Mouse (Mus musculus) embryo, embryonic 11 days (tissue): Measurements from ENCODE around the gene Dgkh.

ENCODE experiments used
- DNase-seq: peaks from one replicate; pipeline ENCODE4 v3.0.0-alpha.2; 2015

The Dgkh gene

DNA sequence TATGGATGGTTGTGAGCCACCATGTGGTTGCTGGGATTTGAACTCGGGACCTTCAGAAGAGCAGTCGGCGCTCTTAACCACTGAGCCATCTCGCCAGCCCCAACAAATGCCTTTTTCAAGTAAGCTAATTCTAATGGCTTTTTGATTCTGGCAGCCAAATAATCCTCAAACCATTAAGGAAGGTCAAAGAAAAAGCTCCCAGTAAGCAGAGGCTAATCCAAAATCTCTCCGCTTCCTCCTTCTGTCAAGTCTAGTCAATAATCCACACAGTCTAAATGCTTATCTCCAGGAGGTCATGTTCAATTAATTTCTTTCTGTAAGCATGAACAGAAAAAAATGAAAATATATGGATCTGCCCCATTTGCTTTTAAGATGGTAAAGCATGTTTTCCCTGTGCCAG lies 197.9 kb downstream of the Dgkh start:
- no peak for DNase-seq

DNA sequence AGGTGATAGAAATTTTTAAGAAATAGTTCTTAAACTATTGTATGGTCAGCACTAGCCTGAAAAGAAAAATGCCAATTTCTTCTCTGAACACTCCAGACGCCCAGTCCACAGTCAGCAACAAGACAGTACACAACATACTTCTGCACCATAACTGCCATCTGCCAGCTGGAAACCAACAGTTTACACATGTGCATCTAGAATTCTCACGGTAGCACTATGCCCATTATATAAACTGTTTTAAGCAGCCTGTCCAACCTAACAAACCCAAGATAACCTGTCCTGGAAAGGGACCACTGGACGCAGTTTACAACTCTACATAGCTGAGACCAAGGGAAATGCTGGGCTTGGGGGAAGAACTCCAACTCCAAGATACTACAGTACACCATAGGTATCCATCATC lies 198.9 kb downstream of the Dgkh start:
- DNase-seq = no peak

DNA sequence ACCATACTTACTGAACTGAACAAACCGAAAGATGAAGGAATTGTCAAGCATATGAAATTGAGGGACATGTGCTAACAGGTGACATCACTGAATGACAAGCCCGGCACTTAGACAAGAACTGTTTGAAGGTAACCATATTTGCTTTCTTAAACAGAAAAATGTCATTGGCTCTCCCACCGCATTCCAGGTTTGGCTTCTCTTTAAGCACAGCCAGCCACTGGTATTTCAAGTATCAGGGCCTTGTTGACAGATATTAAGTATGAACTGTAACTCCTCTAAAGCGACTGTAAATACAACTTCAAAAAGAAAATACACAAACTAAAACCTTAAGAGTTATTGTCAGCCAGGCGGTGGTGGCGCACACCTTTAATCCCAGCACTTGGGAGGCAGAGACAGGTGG lies 200.2 kb downstream of the Dgkh start:
- no peak for DNase-seq

DNA sequence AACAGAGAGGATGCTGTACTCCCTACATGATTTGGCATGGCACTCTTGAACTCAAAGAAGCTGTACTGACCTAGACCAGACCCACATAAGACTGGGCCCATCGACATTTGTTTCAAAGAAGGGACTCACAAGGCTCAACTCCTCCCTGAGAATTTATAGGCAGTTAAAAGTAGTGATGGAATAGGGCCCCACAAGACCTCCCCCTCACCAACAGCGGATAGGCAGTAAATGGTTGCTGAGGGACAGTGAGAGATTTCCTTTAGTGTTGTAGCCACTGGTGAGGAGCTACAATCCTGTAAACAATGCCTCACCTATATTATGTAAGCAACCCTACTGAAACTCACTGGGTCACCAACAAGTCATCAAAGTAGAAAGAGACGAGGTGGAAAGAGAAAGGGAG lies 202.3 kb downstream of the Dgkh start:
- DNase-seq = no peak

DNA sequence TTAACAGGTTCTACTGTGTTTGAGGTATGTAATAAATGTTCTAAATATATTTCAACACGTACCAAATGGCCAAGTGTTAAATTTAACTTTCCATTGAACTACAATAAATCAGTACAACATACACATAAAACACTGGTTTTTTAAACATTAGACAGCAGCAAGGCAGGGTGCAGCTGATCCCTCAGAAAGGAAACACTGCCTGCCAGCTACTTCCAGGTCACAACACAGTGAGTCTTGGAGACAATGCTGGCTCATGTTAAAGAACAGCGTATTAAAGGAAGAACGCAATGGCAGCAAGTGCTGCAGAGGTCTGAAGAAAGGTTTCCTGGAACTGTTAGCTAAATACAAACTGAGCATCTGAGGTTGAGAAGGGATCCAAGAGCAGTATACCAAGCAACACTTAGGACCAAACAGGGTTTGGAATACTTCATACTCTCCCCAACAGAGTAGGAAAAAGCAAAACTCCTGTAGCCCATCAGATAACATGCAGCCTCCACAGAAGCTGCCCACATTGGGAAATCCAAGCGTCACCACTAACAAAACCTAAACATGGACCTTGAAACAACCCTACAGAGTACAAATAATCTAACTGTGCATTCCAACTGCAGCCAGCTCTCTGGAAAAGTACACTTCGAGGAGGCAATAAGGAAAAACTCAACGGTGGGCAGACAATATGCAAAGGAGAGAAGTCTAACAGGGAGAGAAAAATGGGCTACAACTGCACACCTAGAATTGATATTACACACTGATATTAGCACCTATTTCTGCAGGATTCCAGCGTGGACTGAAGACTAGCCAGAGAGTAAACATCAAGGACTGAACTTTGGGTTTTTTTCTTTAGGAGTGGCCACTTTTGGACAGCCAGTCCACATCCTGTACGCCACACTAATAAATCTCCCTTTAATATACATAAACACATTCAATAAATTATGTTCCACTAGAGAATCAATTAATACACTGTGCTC lies 203.8 kb downstream of the Dgkh start:
- no peak for DNase-seq

DNA sequence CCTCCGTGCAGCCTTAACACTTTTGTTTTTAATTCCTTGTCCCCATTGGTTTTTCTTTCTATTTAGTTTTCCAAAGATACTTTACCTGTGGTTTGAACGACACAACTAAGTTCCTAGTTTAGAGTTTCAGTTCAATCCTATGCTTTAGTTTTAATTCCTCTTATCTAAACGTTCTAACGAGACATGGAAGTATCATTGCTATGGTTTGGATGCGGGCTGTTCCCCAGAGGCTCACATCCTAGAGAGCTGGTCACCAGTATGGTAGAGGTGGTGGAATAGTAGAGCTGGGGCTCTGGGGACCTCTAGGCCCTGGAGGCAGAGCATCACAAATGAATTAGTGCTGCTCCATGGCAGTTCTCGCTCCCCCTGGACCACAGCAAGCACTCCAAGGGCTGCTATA lies 205.7 kb downstream of the Dgkh start:
- DNase-seq = no peak

DNA sequence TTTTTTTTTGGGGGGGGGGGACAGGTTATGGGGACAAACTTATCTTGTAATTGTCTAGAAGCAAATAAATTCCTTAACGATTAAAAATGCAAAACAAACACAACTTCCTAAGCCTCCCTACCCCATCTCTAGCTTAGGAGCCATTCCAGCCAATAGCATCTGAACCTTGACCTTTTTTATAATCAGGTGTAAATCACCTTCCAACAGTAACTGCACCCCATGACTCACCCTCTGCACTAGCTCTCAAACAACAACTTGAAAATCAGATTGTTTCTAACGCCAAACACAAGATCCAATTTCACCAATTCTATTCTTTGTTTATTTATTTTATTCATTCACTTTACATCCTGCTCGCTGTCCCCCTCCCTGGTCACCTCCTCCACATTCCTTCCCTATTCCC lies 206.1 kb downstream of the Dgkh start:
- no peak for DNase-seq

DNA sequence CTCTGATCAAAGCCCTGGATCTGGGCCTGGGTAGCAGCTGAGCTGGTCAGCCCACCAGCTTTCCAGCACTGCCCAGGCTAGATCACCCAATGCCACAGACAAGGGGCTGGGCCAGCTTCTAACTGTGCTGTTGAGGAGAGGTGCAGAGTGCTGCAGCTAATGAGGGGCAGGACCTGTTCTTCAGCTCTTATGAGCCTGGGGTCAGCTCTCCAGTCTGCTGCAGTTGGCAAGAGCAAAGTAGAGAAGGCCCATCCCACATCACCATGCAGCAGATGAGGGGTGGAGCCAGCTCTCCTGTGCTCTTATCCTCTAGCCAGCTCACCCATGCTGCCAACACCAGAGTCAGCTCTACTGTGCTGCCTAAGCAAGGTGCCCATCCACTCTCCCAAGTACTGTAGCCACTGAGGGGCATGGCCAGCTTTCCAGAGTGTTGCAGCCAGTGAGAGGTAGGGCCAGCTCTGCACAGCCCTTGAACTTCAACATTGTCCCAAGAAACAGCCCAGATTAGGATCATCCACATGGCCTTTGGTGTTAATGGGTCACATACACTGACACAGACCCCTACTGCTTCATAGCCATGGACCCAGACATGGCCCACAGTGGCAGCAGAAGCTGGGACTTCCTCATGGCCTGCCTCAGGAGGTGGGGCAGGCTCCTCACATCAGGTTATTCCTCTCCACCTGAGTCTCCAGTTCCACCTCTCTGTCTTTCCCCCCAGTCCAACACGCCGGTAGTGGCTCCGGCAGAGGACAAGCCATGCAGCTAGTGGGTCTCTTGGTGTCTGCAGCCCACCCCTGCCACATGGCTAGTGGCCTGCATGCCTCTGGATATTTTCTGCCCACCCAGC lies 206.7 kb downstream of the Dgkh start:
- no peak for DNase-seq

DNA sequence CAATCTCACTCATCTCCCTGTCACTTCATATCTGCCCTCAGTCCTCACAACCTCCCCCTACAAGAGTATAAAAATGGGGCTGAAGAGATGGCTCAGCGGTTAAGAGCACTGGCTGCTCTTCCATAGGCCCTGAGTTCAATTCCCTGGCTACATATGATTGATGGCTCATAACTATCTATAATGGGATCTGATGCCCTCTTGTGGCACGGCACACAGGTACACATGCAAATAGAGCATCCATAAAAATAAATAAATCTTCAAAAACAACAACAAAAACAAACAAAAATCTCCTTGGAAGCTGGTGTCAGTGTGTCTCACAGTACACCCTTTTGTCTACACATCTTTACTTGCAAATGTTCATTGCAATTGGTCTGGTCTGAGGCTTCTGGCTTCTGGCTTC lies 207.5 kb downstream of the Dgkh start:
- DNase-seq = no peak

DNA sequence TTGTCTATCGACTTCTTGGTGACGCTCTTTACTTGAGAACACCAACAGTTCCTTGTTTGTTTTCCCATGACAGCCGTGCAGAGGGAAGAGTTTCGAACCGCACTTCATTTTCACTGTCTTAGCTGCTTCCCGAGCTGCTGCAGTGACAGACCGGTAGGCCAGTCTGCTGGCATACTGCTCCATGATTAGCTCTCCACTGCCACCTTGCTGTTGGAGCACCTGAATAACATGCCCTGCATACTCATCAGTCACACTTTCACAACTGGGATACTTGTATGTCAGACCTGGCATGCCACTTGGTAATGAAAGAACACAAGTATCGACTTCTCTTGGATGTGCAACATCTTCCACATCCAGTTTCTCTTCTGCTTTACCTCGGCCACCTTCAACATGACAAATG lies 221.9 kb downstream of the Dgkh start:
- DNase-seq = peak; percentile 20

DNA sequence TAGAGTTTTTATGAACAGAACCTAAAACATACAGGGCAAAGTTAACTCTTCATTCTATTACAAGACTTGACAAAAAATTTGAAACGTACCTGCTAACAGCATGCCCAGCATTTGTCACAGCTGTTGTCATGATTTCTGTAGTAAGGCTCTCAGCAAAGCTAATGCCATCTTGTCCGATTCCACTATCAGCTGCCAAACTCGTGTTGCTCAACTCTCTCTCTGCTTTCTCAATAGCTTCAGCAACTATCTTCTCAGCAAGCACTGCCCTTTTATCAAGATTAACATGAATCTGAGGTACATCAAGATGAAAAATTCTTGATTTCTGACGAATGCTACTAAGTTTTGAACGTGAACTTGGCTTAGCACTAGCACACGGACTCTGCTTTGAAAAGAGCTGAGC lies 222.8 kb downstream of the Dgkh start:
- no peak for DNase-seq
